Mouse (Mus musculus) MEL (cell line): ENCODE data around the gene Pbx2. TPM values are rescaled to one million over a fixed set of nuclear protein-coding genes. Genes with fewer than 3 reads are reported as not detected.

Experiments used
- DNase-seq: peaks from one replicate; pipeline ENCODE4 v3.0.0; 2011; ENCODE audit warnings: low read depth, low spot score
- H3K27ac ChIP-seq: 2 replicates; pipeline ENCODE4 v1.5.1; 2012; ENCODE audit warnings: low read depth, mild to moderate bottlenecking, control low read depth, low read length, moderate library complexity; ENCODE audit not compliant: control insufficient read depth
- H3K27me3 ChIP-seq, 2 experiments: fragments of 150-350 bp in 1 of 2; sonication (generic) in 1 of 2; 2 replicates each; pipeline ENCODE4 v1.6.1; 2012; ENCODE audit warnings: low read length in 2 of 2, mild to moderate bottlenecking in 2 of 2, improper control_type of control experiment in 1 of 2, moderate library complexity in 1 of 2; ENCODE audit not compliant: insufficient read depth in 2 of 2, control insufficient read depth in 1 of 2
- H3K36me3 ChIP-seq, 2 experiments: 2 replicates each; pipeline ENCODE4 v1.6.1; 2012 to 2014; ENCODE audit warnings: low read length in 2 of 2, improper control_type of control experiment in 1 of 2, inconsistent platforms in 1 of 2, mild to moderate bottlenecking in 1 of 2; ENCODE audit not compliant: insufficient read depth in 2 of 2, control insufficient read depth in 1 of 2
- H3K4me1 ChIP-seq, 2 experiments: fragments of 150-350 bp in 1 of 2; sonication (generic) in 1 of 2; 2 replicates each; pipeline ENCODE4 v1.6.1; 2012; ENCODE audit warnings: low read length in 2 of 2, improper control_type of control experiment in 1 of 2, mild to moderate bottlenecking in 1 of 2; ENCODE audit not compliant: insufficient read depth in 2 of 2, control insufficient read depth in 1 of 2
- H3K4me3 ChIP-seq, 2 experiments: fragments of 150-350 bp in 1 of 2; sonication (generic) in 1 of 2; 2 replicates each; pipeline ENCODE4 v1.5.1; 2012; ENCODE audit warnings: low read depth in 2 of 2, low read length in 2 of 2, mild to moderate bottlenecking in 2 of 2, moderate library complexity in 2 of 2, control low read depth in 1 of 2, improper control_type of control experiment in 1 of 2; ENCODE audit not compliant: control insufficient read depth in 1 of 2, insufficient read depth in 1 of 2
- H3K79me2 ChIP-seq: 2 replicates; pipeline ENCODE4 v1.6.1; 2012; ENCODE audit warnings: mild to moderate bottlenecking, low read length, moderate library complexity; ENCODE audit not compliant: control insufficient read depth, poor library complexity, insufficient read depth
- H3K9ac ChIP-seq: 2 replicates; pipeline ENCODE4 v1.6.1; 2012; ENCODE audit warnings: low read depth, mild to moderate bottlenecking, control low read depth, low read length, moderate library complexity; ENCODE audit not compliant: control insufficient read depth, poor library complexity, severe bottlenecking
- H3K9me3 ChIP-seq: fragments of 150-350 bp; sonication (generic); replicated peaks from 2 replicates; pipeline ENCODE4 v1.6.1; 2012; ENCODE audit warnings: mild to moderate bottlenecking, low read length, improper control_type of control experiment, moderate library complexity; ENCODE audit not compliant: insufficient read depth
- CHD2 ChIP-seq: IDR thresholded peaks from 2 replicates; pipeline ENCODE4 v1.6.1; 2011; ENCODE audit warnings: low read length, improper control_type of control experiment
- CTCF ChIP-seq, 3 experiments: IDR thresholded peaks in 2 of 3; conservative IDR thresholded peaks in 1 of 3; 2 replicates each; pipeline ENCODE4 v1.5.1; 2011 to 2012; ENCODE audit warnings: low read length in 3 of 3, low read depth in 2 of 3, mild to moderate bottlenecking in 2 of 3, improper control_type of control experiment in 1 of 3, inconsistent platforms in 1 of 3, mixed read lengths in 1 of 3, moderate library complexity in 1 of 3; ENCODE audit not compliant: control insufficient read depth in 1 of 3, insufficient read depth in 1 of 3, poor library complexity in 1 of 3, severe bottlenecking in 1 of 3
- E2F4 ChIP-seq: IDR thresholded peaks from 2 replicates; pipeline ENCODE4 v1.6.1; 2011; ENCODE audit warnings: low read depth, low read length, improper control_type of control experiment, borderline replicate concordance
- ELF1 ChIP-seq: IDR thresholded peaks from 2 replicates; pipeline ENCODE4 v1.6.1; 2014; ENCODE audit warnings: low read depth, mild to moderate bottlenecking, inconsistent platforms, low read length, improper control_type of control experiment, moderate library complexity
- ETS1 ChIP-seq: IDR thresholded peaks from 2 replicates; pipeline ENCODE4 v1.6.1; 2012; ENCODE audit warnings: low read depth, mild to moderate bottlenecking, inconsistent platforms, low read length, improper control_type of control experiment, moderate library complexity
- GATA1 ChIP-seq: IDR thresholded peaks from 2 replicates; pipeline ENCODE4 v1.6.1; 2011; ENCODE audit warnings: low read depth, low read length, improper control_type of control experiment
- JUND ChIP-seq: IDR thresholded peaks from 2 replicates; pipeline ENCODE4 v1.6.1; 2011; ENCODE audit warnings: low read depth, mild to moderate bottlenecking, improper control_type of control experiment, low read length
- MYB ChIP-seq: IDR thresholded peaks from 2 replicates; pipeline ENCODE4 v1.6.1; 2011; ENCODE audit warnings: mild to moderate bottlenecking, low read depth, low read length, improper control_type of control experiment
- POLR2A ChIP-seq, 2 experiments: IDR thresholded peaks; 2 replicates each; pipeline ENCODE4 v1.6.1; 2011 to 2012; ENCODE audit warnings: low read length in 2 of 2, mild to moderate bottlenecking in 2 of 2, control low read depth in 1 of 2, improper control_type of control experiment in 1 of 2, low read depth in 1 of 2, moderate library complexity in 1 of 2; ENCODE audit not compliant: control insufficient read depth in 1 of 2, insufficient read depth in 1 of 2, poor library complexity in 1 of 2
- RAD21 ChIP-seq: IDR thresholded peaks from 2 replicates; pipeline ENCODE4 v1.6.1; 2011; ENCODE audit warnings: mild to moderate bottlenecking, low read depth, low read length, improper control_type of control experiment
- SMC3 ChIP-seq: IDR thresholded peaks from 2 replicates; pipeline ENCODE4 v1.6.1; 2011; ENCODE audit warnings: low read depth, low read length, improper control_type of control experiment
- TBP ChIP-seq: IDR thresholded peaks from 2 replicates; pipeline ENCODE4 v1.8.0; 2011; ENCODE audit warnings: low read depth, low read length, improper control_type of control experiment
- USF2 ChIP-seq, 2 experiments: IDR thresholded peaks; 2 replicates each; pipeline ENCODE4 v1.6.1; 2011 to 2012; ENCODE audit warnings: improper control_type of control experiment in 2 of 2, low read length in 2 of 2, borderline replicate concordance in 1 of 2, inconsistent platforms in 1 of 2, low read depth in 1 of 2, mild to moderate bottlenecking in 1 of 2; ENCODE audit not compliant: insufficient read depth in 1 of 2
- ZC3H11A ChIP-seq: IDR thresholded peaks from 2 replicates; pipeline ENCODE4 v1.6.1; 2012; ENCODE audit warnings: low read depth, mild to moderate bottlenecking, inconsistent platforms, low read length, improper control_type of control experiment
- ZKSCAN1 ChIP-seq: IDR thresholded peaks from 2 replicates; pipeline ENCODE4 v1.6.1; 2012; ENCODE audit warnings: low read depth, mild to moderate bottlenecking, inconsistent platforms, low read length, improper control_type of control experiment, moderate library complexity
- ZNF384 ChIP-seq: IDR thresholded peaks from 2 replicates; pipeline ENCODE4 v1.6.1; 2012; ENCODE audit warnings: low read depth, mild to moderate bottlenecking, inconsistent platforms, low read length, improper control_type of control experiment
- polyA plus RNA-seq, 2 experiments: library from polyadenylated mRNA; stranded (reverse) in 1 of 2; unstranded in 1 of 2; fragments of >175 nt in 1 of 2; fragments of >200 nt in 1 of 2; gene quantifications; 2 replicates each; pipeline versions ENCODE4 v1.2.1 to v1.2.4; 2012; ENCODE audit warnings: low replicate concordance in 2 of 2, low read depth in 1 of 2; ENCODE audit not compliant: insufficient read length in 2 of 2, insufficient read depth in 1 of 2, missing spikeins in 1 of 2
- total RNA-seq: library from RNA; depleted of rRNA; stranded (reverse); fragments of 300-350 nt; gene quantifications from 2 replicates; pipeline ENCODE4 v1.2.3, GENCODE M21; 2012

Pbx2 gene
- total and polyA plus RNA-seq, 3 experiments: 40.3 to 76.7 TPM; not detected in 1

DNA sequence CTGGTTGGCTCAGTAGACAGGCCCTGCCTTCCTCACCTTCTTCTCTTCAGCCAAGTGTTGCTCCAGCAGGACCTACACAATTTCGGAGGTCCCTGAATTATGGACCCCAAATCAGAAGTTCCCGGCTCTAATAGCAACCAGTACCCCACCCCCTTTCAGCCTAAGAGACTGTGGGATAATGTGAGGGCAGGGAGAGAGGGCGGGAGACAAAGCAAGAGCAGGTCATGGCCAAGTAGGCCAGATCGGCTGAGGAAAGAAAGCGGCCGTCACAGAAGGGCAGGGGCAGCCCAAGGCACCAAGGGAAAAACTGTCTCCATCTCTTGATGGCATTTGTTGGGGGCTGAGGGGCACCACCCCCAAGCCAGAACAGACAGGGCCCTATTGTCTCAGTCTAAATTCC, 24.8 kb downstream of the Pbx2 start, which contains the start of gene Egfl8:
Gene Egfl8, minus strand, starts transcription at position 101 of the 400 bp plus-strand sequence.
- Histone ChIP-seq H3K79me2 (no peaks in the 10 kb centered on the region), H3K4me1 (peaks cover 5 to 19% of the 10 kb centered on the region in 2 experiments; a peak in 3 of 4 replicates), H3K36me3 (peaks cover 0 to 13% of the 10 kb centered on the region in 2 experiments; a peak in 2 of 4 replicates), H3K4me3 (no peak within 1 kb of the TSS), H3K9me3 (no peaks in the 10 kb centered on the region), H3K27ac (no peak within 1 kb of the TSS), H3K9ac (no peak within 1 kb of the TSS), H3K27me3 (no peaks in the 10 kb centered on the region)
- no peak for TF ChIP-seq USF2 (IDR thresholded peaks at IDR 0.05; ENCODE audit: borderline replicate concordance in 1 of 2, insufficient read depth in 1 of 2, low read depth in 1 of 2, low read length in 2 of 2)
- no peak for TF ChIP-seq CHD2
- no peak for TF ChIP-seq ZC3H11A
- TF ChIP-seq ETS1: no peak
- no peak for TF ChIP-seq ZNF384
- TF ChIP-seq MYB: no peak
- no peak for TF ChIP-seq TBP
- no peak; a peak in 1 of 4 replicates for TF ChIP-seq POLR2A (IDR thresholded peaks at IDR 0.05; ENCODE audit: control insufficient read depth in 1 of 2, insufficient read depth in 1 of 2, low read depth in 1 of 2, low read length in 2 of 2, poor library complexity in 1 of 2)
- TF ChIP-seq ZKSCAN1: no peak
- TF ChIP-seq GATA1: no peak
- no peak for TF ChIP-seq ELF1
- no peak for TF ChIP-seq CTCF (IDR thresholded peaks at IDR 0.05 in 2 of 3, conservative IDR thresholded peaks at IDR 0.05 in 1 of 3; ENCODE audit: control insufficient read depth in 1 of 3, insufficient read depth in 1 of 3, low read depth in 2 of 3, low read length in 3 of 3, poor library complexity in 1 of 3, severe bottlenecking in 1 of 3)
- TF ChIP-seq JUND: no peak
- no peak for DNase-seq

DNA sequence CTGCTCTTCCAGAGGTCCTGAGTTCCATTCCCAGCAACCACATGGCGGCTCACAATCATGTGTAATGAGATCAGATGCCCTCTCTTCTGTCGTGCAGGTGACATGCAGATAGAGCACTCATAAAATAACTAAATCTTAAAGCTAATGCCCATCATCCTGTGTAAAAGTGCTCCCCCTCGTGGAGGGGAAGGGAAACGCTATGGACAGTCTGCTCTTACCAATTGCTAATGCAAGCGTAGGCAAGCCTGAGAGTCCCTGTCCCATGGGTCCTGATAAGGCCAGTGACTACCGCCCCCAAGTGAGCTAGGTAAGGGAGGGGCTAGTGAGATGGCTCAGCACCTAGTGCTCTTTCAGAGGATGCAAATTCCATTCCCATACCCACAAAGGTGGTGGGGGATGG, 27.9 kb downstream of the Pbx2 start:
- H3K4me3 ChIP-seq: no peak overlapping the region
- peak; percentile 90 for DNase-seq
- no peak overlapping the region for H3K9ac ChIP-seq
- H3K79me2 ChIP-seq: no peaks in the 10 kb centered on the region
- no peak overlapping the region for H3K27ac ChIP-seq
- no peaks in the 10 kb centered on the region for H3K27me3 ChIP-seq
- H3K4me1 ChIP-seq: peaks cover 2 to 14% of the 10 kb centered on the region in 2 experiments; a peak in 3 of 4 replicates
- no peaks in the 10 kb centered on the region for H3K9me3 ChIP-seq
- peaks cover 0 to 10% of the 10 kb centered on the region in 2 experiments; a peak in 3 of 4 replicates for H3K36me3 ChIP-seq
- TF ChIP-seq MYB (no peak), ZC3H11A (peak; percentile 42), SMC3 (peak; percentile 86), CTCF (IDR thresholded peaks at IDR 0.05 in 2 of 3, conservative IDR thresholded peaks at IDR 0.05 in 1 of 3; ENCODE audit: control insufficient read depth in 1 of 3, insufficient read depth in 1 of 3, low read depth in 2 of 3, low read length in 3 of 3, poor library complexity in 1 of 3, severe bottlenecking in 1 of 3) (peak; percentile 72 to 96 (median 85)), GATA1 (peak; percentile 51; the same call in 1 of the 2 replicates), RAD21 (peak; percentile 77), E2F4 (no peak)
